Mouse (Mus musculus): ENCODE results near the gene Nup214. TPM values are rescaled to one million over a fixed set of nuclear protein-coding genes. Genes with fewer than 3 reads are reported as not detected.

The Nup214 gene
- total and polyA plus RNA-seq, 3 experiments, result 13.9 to 106 (median 50.9) TPM

- peaks cover 0 to 6% of the 10 kb centered on the region in 2 experiments; a peak in 1 of 4 replicates for H3K4me1 ChIP-seq (ENCODE audit: control insufficient read depth in 1 of 2, insufficient read depth in 2 of 2)
- in situ Hi-C loops (cut with MboI; ENCODE audit: low pct_ligation_motif_present, low pct_unique_long_range_greater_than_20kb, low sequenced_read_pairs), result no loop called here
- peaks cover 56% of the 10 kb centered on the region for H3K27me3 ChIP-seq (replicated peaks)
- no peak overlapping the region for H3K27ac ChIP-seq (ENCODE audit: insufficient read depth, low read depth)
- H3K9me3 ChIP-seq (replicated peaks; ENCODE audit: low read length), result peaks cover 14% of the 10 kb centered on the region
- no peak overlapping the region for H3K4me2 ChIP-seq (ENCODE audit: insufficient read depth, low read depth, poor library complexity, severe bottlenecking)
- TF ChIP-seq TCF12 (IDR thresholded peaks at IDR 0.05; ENCODE audit: low read depth, low read length) (no peak), KAT2A (IDR thresholded peaks at IDR 0.05; ENCODE audit: insufficient replicate concordance, low read length) (no peak), ZNF384 (IDR thresholded peaks at IDR 0.05; ENCODE audit: low read depth, low read length) (no peak), E2F4 (IDR thresholded peaks at IDR 0.05; ENCODE audit: insufficient replicate concordance, low read depth, low read length) (no peak), EP300 (IDR thresholded peaks at IDR 0.05; ENCODE audit: low read length) (no peak), MAZ (IDR thresholded peaks at IDR 0.05; ENCODE audit: low read depth, low read length) (no peak), MAFK (IDR thresholded peaks at IDR 0.05; ENCODE audit: insufficient replicate concordance, low read length) (no peak), RCOR1 (conservative IDR thresholded peaks at IDR 0.05; ENCODE audit: low read depth, low read length) (no peak), JUND (conservative IDR thresholded peaks at IDR 0.05; ENCODE audit: low read depth, low read length) (no peak), USF1 (IDR thresholded peaks at IDR 0.05; ENCODE audit: low read depth, low read length) (no peak), SMC3 (IDR thresholded peaks at IDR 0.05; ENCODE audit: low read depth, low read length) (no peak), NRF1 (IDR thresholded peaks at IDR 0.05; ENCODE audit: low read depth, low read length) (no peak), ZMIZ1 (IDR thresholded peaks at IDR 0.05; ENCODE audit: low read depth, low read length) (no peak), BHLHE40 (IDR thresholded peaks at IDR 0.05; ENCODE audit: low read depth, low read length) (no peak), USF2 (conservative IDR thresholded peaks at IDR 0.05; ENCODE audit: low read depth, low read length) (no peak), PAX5 (IDR thresholded peaks at IDR 0.05; ENCODE audit: low read length) (no peak), RAD21 (IDR thresholded peaks at IDR 0.05; ENCODE audit: low read depth, low read length) (no peak)
- H3K79me2 ChIP-seq (replicated peaks; ENCODE audit: control insufficient read depth, extremely low read depth, insufficient read depth, poor library complexity, severe bottlenecking), result no peaks in the 10 kb centered on the region
- no peak for DNase-seq (ENCODE audit: extremely low read depth)
- no peaks in the 10 kb centered on the region for H3K36me3 ChIP-seq (replicated peaks in 1 of 2; ENCODE audit: control insufficient read depth in 1 of 2, insufficient read depth in 1 of 2, low read length in 1 of 2)
- H3K9ac ChIP-seq (ENCODE audit: insufficient read depth, low read depth), result no peak overlapping the region
- dilution Hi-C loops (cut with MboI; ENCODE audit: extremely low pct_ligation_motif_present, extremely low pct_unique_long_range_greater_than_20kb, low sequenced_read_pairs), result no loop called here
- H3K4me3 ChIP-seq (replicated peaks in 1 of 3; ENCODE audit: low read depth in 2 of 3, low read length in 2 of 3, poor library complexity in 1 of 3), result no peak overlapping the region
Observed at GRCm38 (mm10) chr2:32087606-32088005, 113.4 kb downstream of the Nup214 start.

GRCm38 (mm10) chr2:32088372-32088981 lies 114.2 kb downstream of the Nup214 start:
- H3K9me3 ChIP-seq (replicated peaks; ENCODE audit: low read length), result peaks cover 10% of the 10 kb centered on the region
- no peak overlapping the region for H3K27ac ChIP-seq (ENCODE audit: insufficient read depth, low read depth)
- TF ChIP-seq RCOR1 (conservative IDR thresholded peaks at IDR 0.05; ENCODE audit: low read depth, low read length) (no peak), BHLHE40 (IDR thresholded peaks at IDR 0.05; ENCODE audit: low read depth, low read length) (no peak), TBP (conservative IDR thresholded peaks at IDR 0.05; ENCODE audit: low read depth, low read length) (no peak), NELFE (IDR thresholded peaks at IDR 0.05; ENCODE audit: low read depth, low read length) (no peak), ZC3H11A (IDR thresholded peaks at IDR 0.05; ENCODE audit: low read depth, low read length) (no peak), POLR2AphosphoS2 (IDR thresholded peaks at IDR 0.05; ENCODE audit: low read depth, low read length) (no peak), CHD2 (IDR thresholded peaks at IDR 0.05; ENCODE audit: low read length) (no peak), USF1 (IDR thresholded peaks at IDR 0.05; ENCODE audit: low read depth, low read length) (no peak), SIN3A (IDR thresholded peaks at IDR 0.05; ENCODE audit: low read length) (no peak), GABPA (IDR thresholded peaks at IDR 0.05; ENCODE audit: insufficient replicate concordance, low read depth, low read length) (no peak), MAZ (IDR thresholded peaks at IDR 0.05; ENCODE audit: low read depth, low read length) (no peak), CTCF (conservative IDR thresholded peaks at IDR 0.05 in 1 of 2, IDR thresholded peaks at IDR 0.05 in 1 of 2; ENCODE audit: low read depth in 2 of 2, low read length in 2 of 2) (no peak), RAD21 (IDR thresholded peaks at IDR 0.05; ENCODE audit: low read depth, low read length) (no peak), POLR2A (IDR thresholded peaks at IDR 0.05; ENCODE audit: low read depth, low read length) (no peak), MEF2A (IDR thresholded peaks at IDR 0.05; ENCODE audit: borderline replicate concordance, low read depth, low read length) (no peak)
- in situ Hi-C loops (cut with MboI; ENCODE audit: low pct_ligation_motif_present, low pct_unique_long_range_greater_than_20kb, low sequenced_read_pairs), result no loop called here
- no peak overlapping the region for H3K4me2 ChIP-seq (ENCODE audit: insufficient read depth, low read depth, poor library complexity, severe bottlenecking)
- dilution Hi-C loops (cut with MboI; ENCODE audit: extremely low pct_ligation_motif_present, extremely low pct_unique_long_range_greater_than_20kb, low sequenced_read_pairs), result no loop called here
- DNase-seq (ENCODE audit: extremely low read depth), result no peak
- no peaks in the 10 kb centered on the region for H3K79me2 ChIP-seq (replicated peaks; ENCODE audit: control insufficient read depth, extremely low read depth, insufficient read depth, poor library complexity, severe bottlenecking)
- no peak overlapping the region for H3K9ac ChIP-seq (ENCODE audit: insufficient read depth, low read depth)
- H3K4me3 ChIP-seq (replicated peaks in 1 of 3; ENCODE audit: low read depth in 2 of 3, low read length in 2 of 3, poor library complexity in 1 of 3), result no peak overlapping the region
- H3K4me1 ChIP-seq (ENCODE audit: control insufficient read depth in 1 of 2, insufficient read depth in 2 of 2), result peaks cover 0 to 5% of the 10 kb centered on the region in 2 experiments; a peak in 1 of 4 replicates
- H3K27me3 ChIP-seq (replicated peaks), result peaks cover 59% of the 10 kb centered on the region
- no peaks in the 10 kb centered on the region for H3K36me3 ChIP-seq (replicated peaks in 1 of 2; ENCODE audit: control insufficient read depth in 1 of 2, insufficient read depth in 1 of 2, low read length in 1 of 2)

Data from CH12.LX (cell line).